Mouse (Mus musculus) stomach, postnatal 0 days (tissue): ENCODE results near the gene Bcl2a1d.
"Not testable (repeated sequence)": the region's sequence is repeated elsewhere in the genome, so short reads cannot be mapped to it uniquely, and the experiment has no call there.

ENCODE experiments used
- CTCF ChIP-seq: IDR thresholded peaks from 2 replicates; pipeline ENCODE4 v1.5.1; 2016; ENCODE audit warnings: antibody characterized with exemption, low read depth, mild to moderate bottlenecking, moderate library complexity
- EP300 ChIP-seq: optimal IDR thresholded peaks from 2 replicates; pipeline ENCODE3; 2016; ENCODE audit warnings: antibody characterized with exemption

DNA sequence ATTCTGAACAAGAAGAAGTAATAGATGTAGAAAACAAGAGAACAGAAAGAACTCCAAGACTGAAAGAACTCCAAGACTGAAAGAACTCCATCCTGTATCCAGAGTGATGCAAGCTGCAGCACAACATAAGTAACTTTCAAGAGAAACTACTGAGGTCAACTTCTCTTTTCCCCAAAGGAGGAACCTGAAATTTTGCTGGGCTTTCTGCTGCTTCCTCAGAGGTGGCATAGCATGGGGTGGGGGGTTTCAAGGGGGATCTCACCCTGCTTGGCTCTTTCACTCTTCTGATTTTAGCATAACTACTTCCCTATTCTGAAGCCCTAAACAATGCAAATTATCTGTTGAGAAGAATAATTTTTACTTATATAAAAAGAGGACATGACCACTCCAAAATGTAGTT, 3.6 kb upstream of the Bcl2a1d start:
- not testable (repeated sequence) for TF ChIP-seq CTCF, EP300
